Mouse (Mus musculus) 3134 (cell line): Measurements from ENCODE around the gene Slc3a2.

Source experiments
- DNase-seq: peaks from one replicate; pipeline ENCODE4 v3.0.0-alpha.2; 2011; ENCODE audit warnings: low spot score; ENCODE audit not compliant: insufficient read length; ENCODE audit errors: extremely low read depth

Gene Slc3a2

DNA sequence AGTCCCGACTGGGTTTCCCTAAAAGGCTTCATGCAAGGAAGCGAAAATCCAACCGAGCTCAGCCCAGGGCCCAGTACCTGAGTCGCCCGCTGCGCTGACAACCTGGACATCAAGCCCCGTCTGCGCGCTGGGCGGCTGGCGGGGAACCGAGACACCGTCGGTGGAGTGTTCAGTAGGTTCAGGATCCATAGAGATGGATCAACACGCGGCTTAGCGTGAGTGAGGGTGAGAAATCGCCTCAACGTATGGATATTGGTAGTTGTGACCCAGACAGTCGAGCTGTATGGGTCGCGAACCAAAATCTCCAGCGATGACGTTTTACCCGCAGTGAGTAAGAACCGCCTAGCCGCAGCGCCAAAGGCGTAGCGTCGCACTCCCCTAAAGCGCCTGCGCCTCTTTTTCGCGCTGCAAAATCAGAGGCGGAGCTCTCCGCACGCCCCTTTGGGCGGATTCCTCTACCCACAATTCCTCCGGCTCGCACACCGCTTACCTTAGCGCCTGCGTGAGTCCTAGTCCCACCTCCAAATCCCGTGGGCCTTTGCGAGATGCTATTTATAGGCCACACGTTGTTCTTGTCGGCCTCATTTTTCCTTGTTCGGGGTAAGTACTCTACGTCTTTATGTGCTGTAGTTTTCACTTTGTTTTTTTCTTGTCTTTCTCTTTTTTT is at the start of gene Slc3a2:
Slc3a2 (minus strand) TSS at position 463 of the 667 bp plus-strand sequence.
- peak; percentile 94 for DNase-seq

DNA sequence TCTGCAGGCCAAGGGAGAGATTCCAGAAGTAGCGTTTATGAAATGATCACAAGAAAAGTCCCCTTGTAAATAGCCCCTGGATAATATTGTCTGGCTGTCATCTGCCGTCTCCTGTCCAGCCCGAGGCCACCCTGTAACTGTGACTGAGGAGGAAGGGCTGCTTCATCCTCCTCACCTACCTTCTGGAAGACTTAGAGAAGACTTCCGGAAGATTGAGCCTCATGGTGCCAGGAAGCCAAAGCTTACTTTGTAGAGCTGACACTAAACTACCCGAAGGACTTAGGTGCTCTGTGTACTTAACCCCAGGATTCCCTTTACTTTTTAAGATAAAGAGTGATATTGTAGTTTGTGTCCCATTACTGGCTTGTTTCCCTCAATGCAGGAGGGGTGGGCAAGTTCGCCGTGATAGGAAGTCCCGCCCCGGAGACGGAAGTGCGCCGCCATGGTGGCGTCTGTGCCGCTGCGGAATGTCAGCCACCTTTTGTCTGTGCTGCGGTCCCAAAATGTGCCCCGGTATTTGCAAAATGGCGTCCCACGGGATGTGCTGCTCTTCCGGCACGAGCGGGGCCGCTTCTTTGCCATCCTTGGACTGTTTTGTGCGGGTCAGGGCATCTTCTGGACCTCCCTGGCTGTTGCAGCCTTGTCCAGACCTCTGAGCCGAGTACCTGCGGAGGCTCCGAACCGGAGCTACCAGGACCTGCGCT is 47.5 kb upstream of the Slc3a2 start, which contains the start of gene Tmem223:
Tmem223 (plus strand) TSS at position 430 of the 704 bp plus-strand sequence.
- DNase-seq: peak; percentile 46

DNA sequence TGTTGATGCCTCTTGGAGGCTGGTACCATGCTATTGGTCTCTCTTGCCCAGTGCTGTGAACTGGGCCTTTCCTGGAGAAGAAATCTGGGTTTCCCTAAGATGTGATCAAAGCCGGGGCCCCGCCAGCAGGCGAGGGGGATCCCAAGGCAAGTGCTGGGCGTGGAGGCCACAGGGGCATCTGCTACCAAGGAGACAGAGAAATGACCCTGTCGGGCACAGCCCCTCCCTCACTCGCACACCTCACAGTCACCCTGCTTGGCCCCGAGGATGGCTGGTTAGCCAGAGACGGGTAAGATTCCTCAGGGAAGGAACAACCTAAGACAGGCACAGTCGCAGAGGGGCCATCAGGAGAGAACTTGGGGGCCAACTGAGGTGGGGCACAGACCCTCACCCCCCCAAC is 42.4 kb upstream of the Slc3a2 start:
- DNase-seq: no peak

DNA sequence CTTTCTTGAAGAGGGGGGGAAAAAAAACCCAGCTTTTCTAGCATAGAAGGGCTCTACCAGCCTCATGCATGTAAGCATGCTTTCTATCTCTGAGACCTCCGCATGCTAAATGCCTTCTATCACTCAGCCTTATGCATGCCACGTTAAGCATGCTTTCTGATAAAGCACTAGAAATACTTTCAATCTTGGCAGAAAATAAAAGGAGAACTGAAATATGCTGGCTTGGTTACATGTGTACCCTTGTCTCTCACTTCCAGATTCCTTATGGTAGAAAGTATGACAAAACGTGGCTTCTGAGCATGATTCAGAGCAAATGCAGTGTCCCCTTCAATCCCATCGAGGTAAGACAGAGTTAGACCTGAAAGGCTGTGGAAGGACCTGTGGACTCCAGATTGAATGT is 40.1 kb upstream of the Slc3a2 start:
- DNase-seq: no peak

GRCm38 (mm10) chr19:8760757-8761156 is 37.6 kb upstream of the Slc3a2 start:
- no peak for DNase-seq

DNA sequence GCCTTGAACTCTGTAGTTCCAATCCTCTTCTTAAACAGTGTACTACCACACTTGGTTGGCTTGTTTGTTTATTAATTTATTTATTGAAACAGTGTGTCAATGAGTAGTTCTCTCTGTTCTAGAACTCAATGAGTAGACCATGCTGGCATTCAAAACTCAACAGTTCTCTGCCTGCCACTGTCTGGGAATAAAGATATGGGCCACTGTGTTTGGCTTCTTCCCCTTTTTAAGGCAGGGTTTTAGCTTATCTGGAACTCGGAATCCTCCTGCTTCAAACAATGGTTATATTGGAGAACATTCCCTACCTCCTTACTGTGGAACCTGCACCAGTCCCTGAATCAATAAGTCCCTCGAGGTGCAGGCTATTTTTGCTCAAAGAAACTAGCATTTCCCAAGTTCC is 35.7 kb upstream of the Slc3a2 start:
- no peak for DNase-seq

DNA sequence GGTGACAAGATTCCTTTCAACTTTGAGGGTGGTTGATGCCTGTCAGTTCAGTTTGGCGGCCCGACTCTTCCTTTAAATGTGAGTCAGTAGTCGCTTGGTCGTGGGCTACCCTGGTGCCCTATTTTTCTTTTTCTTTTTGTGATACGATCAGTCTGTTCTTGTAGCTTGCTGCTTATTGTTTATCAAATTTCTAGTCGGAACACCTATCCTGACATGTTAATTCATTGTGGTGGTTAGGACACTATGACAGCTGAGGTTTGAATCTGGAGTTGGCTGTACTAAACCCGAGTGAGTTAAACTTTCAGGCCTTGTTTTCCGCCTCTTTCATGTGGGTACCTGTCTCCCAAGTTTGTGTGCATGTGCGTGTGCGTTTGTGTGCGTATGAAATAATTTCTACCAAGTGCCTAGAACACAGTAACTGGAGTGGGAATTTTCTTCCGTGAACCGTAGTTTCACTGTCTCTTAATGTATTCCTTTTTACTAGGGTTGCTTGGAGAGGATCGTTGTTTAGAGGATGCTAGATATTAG is 34.4 kb upstream of the Slc3a2 start:
- DNase-seq: no peak

- DNase-seq: peak; percentile 95
Measured at GRCm38 (mm10) chr19:8756635-8757387, 33.6 kb upstream of the Slc3a2 start, which contains the start of gene Nxf1. Nxf1 (plus strand) TSS chr19:8757073.

DNA sequence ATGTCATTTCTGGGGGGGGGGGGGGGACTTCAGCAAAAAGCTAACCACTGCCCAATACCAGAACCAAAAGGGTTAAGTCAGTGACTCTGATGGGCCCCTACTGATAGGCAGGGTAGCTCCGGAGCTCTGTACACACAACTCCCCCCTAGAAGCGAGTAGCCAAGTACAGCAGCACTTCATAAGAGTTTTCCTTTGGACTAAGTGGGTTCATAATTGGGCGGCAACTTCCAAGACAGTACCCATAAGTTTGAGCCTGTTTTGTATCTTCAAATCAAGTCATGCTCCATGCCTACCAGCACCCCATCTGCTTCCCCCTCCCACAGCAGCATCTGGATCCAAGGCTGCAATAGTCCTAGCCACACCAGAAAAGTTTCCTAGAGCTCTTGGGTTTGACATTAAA is 32.5 kb upstream of the Slc3a2 start:
- no peak for DNase-seq

GRCm38 (mm10) chr19:8747368-8747767 is 24.2 kb upstream of the Slc3a2 start:
- no peak for DNase-seq

DNA sequence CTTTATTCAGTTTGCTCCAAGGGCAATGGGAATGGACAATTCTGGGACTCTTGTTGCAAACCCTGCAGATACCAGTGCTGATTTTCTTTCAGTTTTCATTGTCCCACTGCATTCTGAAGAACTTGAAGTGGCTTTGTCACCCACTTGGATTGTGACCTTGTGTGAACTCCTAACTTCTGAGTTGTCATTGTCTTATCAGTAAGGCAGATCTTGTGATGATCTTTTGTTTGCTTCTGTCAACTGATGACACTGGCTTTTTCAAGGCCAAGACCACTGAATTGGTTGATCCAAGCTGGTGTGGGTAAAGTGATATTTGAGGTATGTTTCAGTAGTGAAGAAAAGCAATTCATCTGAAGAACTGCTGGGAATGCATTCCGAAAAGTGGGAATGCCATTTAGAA is 22.2 kb upstream of the Slc3a2 start:
- DNase-seq: no peak

- DNase-seq: no peak
Measured at GRCm38 (mm10) chr19:8742176-8742575, 19.0 kb upstream of the Slc3a2 start.

DNA sequence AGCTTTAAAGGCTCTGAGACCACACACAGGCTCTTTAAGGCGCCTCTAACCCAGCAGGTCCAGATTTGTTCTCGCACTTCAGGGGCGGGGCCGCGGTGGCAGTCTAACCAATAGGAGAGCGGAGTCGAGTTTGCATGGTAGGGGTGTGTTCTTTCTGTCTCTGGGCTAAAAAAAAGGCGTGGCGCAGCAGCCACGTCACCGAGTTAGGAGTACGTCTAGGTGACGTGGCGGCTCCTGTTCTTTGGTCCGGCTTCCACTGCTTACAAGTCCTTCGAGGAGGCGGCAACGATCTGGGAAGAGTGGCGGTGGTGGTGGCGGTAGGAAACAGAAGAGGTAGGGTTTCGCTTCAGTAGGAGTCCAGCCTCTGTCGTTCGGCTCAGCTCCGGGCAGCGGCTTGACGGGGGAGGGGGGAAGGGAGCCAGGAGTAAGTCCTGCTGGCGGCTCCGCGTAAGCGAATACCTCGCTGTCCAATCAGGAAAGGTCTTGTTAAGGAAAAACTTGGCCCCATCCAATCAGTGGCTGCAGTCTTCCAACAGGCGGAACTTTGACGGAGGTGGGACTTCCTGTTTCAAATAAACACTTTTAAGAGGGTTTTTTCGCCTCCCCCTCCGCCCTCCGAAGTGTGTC is 18.2 kb upstream of the Slc3a2 start, which contains the start of gene Stx5a:
Stx5a (plus strand) TSS at position 171 of the 627 bp plus-strand sequence.
- peak; percentile 98 for DNase-seq

DNA sequence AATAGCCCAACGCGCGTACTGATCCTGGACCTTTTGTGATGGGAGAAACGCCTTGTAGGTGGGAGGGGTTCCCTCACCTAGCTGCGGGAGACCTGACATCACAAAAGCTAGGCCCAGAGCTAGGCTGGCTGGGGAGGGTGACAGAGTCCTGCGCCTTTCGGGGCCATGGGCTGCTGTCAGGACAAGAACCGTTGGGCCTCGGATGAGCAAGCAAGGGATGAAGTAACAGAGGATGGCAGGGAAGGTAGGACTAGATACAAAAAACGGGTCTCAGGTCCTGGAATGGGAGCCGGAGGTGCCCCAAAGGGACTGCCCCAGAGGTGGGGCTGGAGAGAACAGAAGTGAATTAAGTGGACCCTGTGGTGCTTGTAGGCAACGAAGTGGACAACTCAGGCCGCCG is 17.4 kb upstream of the Slc3a2 start, which contains the start of gene 1700092M07Rik:
1700092M07Rik (plus strand) TSS at position 116 of the 400 bp plus-strand sequence.
- no peak for DNase-seq

DNA sequence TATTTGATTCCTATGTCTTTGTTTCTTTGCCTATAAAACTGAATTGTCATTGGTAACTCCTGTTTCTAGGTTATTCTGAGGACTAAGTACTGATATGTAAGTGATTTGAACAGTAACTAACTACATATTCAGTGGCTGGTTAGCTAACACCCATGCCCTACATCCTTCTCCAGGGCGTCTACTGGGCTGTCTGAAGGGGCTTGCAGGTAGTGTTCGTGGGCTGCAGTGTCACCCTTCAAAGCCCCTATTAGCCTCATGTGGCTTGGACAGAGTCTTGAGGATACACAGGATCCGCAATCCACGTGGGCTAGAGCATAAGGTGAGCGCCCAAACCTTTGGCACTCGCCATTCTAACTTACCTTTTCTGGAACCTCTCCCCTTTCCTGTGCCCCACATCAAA is 16.5 kb upstream of the Slc3a2 start:
- no peak for DNase-seq

- no peak for DNase-seq
Measured at GRCm38 (mm10) chr19:8738911-8739310, 15.7 kb upstream of the Slc3a2 start.

DNA sequence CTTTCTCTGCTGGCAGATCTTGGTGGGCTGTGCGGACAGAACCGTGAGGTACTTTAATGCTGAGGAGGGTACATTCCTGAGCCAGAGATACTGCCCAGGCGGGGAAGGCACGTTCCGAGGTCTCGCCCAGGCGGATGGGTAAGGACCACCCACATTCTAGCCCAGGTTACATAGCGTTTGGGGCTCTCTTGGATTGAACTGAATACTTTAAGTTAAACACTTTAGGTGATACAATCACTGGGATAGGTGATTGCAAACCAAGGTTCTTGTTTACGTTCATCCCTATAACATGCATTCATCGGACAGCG is 12.9 kb upstream of the Slc3a2 start:
- DNase-seq: no peak

DNA sequence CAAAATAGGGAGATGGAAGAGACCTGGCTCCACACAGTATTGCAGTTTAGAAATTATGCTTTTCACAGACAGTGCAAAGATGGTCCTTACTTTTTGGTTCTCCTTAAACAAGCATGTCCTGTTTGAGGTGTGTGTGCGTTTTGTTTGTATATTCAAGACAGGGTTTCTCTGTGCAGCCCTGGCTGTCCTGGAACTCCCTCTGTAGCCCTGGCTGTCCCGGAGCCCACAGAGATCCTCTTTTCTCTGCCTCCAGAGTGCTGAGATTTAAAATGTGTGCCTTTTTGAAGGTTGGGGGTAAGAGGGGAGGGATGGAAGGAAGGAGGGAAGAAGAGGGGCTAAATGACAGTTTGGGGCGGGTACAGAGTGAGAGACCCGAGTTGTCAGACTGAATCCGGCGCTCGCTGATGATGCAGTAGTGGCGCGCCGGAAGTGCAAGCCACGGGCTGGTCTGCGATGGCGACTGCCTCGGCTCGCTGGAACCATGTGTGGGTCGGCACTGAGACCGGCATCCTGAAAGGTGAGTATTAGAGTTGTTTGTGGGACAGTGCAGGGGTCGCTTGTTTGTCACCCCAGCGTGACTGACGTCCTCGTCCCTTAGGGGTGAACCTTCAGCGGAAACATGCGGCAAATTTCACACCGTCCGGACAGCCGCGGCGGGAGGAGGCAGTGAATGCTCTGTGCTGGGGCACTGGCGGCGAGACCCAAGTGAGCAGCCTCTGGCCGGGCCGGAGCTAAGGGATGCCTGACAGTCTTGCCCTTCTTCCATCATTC is 12.4 kb upstream of the Slc3a2 start, which contains the start of gene Wdr74:
Wdr74 (plus strand) TSS at position 439 of the 771 bp plus-strand sequence.
- peak; percentile 82 for DNase-seq

DNA sequence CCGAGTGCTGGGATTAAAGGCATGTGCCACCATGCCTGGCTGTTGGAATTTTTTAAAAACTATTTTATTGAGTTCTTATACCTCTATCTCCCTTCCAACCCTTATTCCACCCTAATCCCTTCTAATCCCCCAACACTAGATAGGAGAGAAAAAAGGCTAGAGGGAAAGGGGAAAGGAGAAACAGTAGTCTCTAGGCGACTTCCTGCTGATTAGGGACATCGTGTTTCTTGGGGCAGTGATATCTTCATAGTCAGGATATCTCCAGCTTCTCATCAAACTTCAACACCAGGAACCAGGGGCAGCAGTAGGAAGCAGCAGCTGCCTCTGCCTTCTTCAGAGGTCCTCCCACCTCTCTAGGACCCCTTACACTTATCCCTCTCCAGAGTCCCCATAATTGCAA is 11.2 kb upstream of the Slc3a2 start:
- no peak for DNase-seq
